Mouse (Mus musculus) large intestine, adult 2 months (tissue): ENCODE data around the gene Timm8a2. TPM values are rescaled to one million over a fixed set of nuclear protein-coding genes. Genes with fewer than 3 reads are reported as not detected.
"Not testable (repeated sequence)": the region's sequence is repeated elsewhere in the genome, so short reads cannot be mapped to it uniquely, and the experiment has no call there.

Experiments
- DNase-seq: peaks from one replicate; pipeline ENCODE4 v3.0.0-alpha.2; 2012; ENCODE audit warnings: low read depth, low spot score
- WGBS: fragments of 180-500 bp; shearing (Covaris S2); methylation state at CpG from one replicate; pipeline ENCODE4 v1.1.7; 2018; 5-methylcytosine and 5-hydroxymethylcytosine counted together
- polyA plus RNA-seq: library from polyadenylated mRNA; depleted of rRNA; stranded (reverse); fragments of >200 nt; gene quantifications from 2 replicates; pipeline ENCODE4 v1.2.3, GENCODE M21; 2012

The Timm8a2 gene
- polyA plus RNA-seq, 1 experiment, result not detected

GRCm38 (mm10) chr14:122048816-122049215 lies 14.3 kb downstream of the Timm8a2 start:
- no peak for DNase-seq
- WGBS, result 93% methylated on average over 9 of the region's 9 CpGs

- DNase-seq, result no peak
Observed at GRCm38 (mm10) chr14:122052896-122053635, 18.6 kb downstream of the Timm8a2 start.

GRCm38 (mm10) chr14:122056871-122057270 lies 22.4 kb downstream of the Timm8a2 start:
- DNase-seq, result no peak
- WGBS, result 81% methylated on average over 6 of the region's 6 CpGs

More at GRCm38 (mm10) chr14:122052896-122053635, 18.6 kb downstream of the Timm8a2 start:
- WGBS, result 86% methylated on average over 9 of the region's 9 CpGs

- WGBS, result 35% methylated on average over 2 of the region's 2 CpGs
- no peak for DNase-seq
Observed at GRCm38 (mm10) chr14:122057941-122058346, 23.5 kb downstream of the Timm8a2 start.

- 2% methylated on average over 3 of the region's 3 CpGs for WGBS
- DNase-seq, result no peak
Observed at GRCm38 (mm10) chr14:122060642-122061041, 26.2 kb downstream of the Timm8a2 start.

- 63% methylated on average over 6 of the region's 6 CpGs for WGBS
- no peak for DNase-seq
Observed at GRCm38 (mm10) chr14:122061376-122061775, 26.9 kb downstream of the Timm8a2 start.

- no peak for DNase-seq
- 81% methylated on average over 10 of the region's 10 CpGs for WGBS
Observed at GRCm38 (mm10) chr14:122062411-122063090, 28.1 kb downstream of the Timm8a2 start.

- no peak for DNase-seq
- WGBS, result 65% methylated on average over 5 of the region's 5 CpGs
Observed at GRCm38 (mm10) chr14:122063599-122063998, 29.1 kb downstream of the Timm8a2 start.

- DNase-seq, result no peak
- WGBS, result 2% methylated on average over 2 of the region's 2 CpGs
Observed at GRCm38 (mm10) chr14:122064519-122064918, 30.0 kb downstream of the Timm8a2 start.

- WGBS, result 65% methylated on average over 4 of the region's 4 CpGs
- DNase-seq, result no peak
Observed at GRCm38 (mm10) chr14:122066243-122066642, 31.8 kb downstream of the Timm8a2 start.

- 35% methylated on average over 3 of the region's 3 CpGs for WGBS
- not testable (repeated sequence) for DNase-seq
Observed at GRCm38 (mm10) chr14:122068036-122068435, 33.6 kb downstream of the Timm8a2 start.

- no peak for DNase-seq
- 52% methylated on average over 11 of the region's 11 CpGs for WGBS
Observed at GRCm38 (mm10) chr14:122068801-122069695, 34.6 kb downstream of the Timm8a2 start.

GRCm38 (mm10) chr14:122069948-122070347 lies 35.5 kb downstream of the Timm8a2 start:
- DNase-seq, result no peak
- WGBS, result 88% methylated on average over 3 of the region's 3 CpGs

GRCm38 (mm10) chr14:122073422-122073821 lies 38.9 kb downstream of the Timm8a2 start:
- DNase-seq, result no peak

GRCm38 (mm10) chr14:122074360-122074759 lies 39.9 kb downstream of the Timm8a2 start:
- DNase-seq, result no peak
- 62% methylated on average over 10 of the region's 10 CpGs for WGBS

More at GRCm38 (mm10) chr14:122073422-122073821, 38.9 kb downstream of the Timm8a2 start:
- 86% methylated on average over 5 of the region's 5 CpGs for WGBS

- DNase-seq, result no peak
- WGBS, result 84% methylated on average over 21 of the region's 21 CpGs
Observed at GRCm38 (mm10) chr14:122075485-122076200, 41.2 kb downstream of the Timm8a2 start.

- 82% methylated on average over 3 of the region's 3 CpGs for WGBS
- no peak for DNase-seq
Observed at GRCm38 (mm10) chr14:122077017-122077416, 42.5 kb downstream of the Timm8a2 start.

- DNase-seq, result peak; percentile 82
- WGBS, result 39% methylated on average over 6 of the region's 6 CpGs
Observed at GRCm38 (mm10) chr14:122079428-122079827, 45.0 kb downstream of the Timm8a2 start.

- DNase-seq, result no peak
- 80% methylated on average over 5 of the region's 5 CpGs for WGBS
Observed at GRCm38 (mm10) chr14:122079921-122080320, 45.4 kb downstream of the Timm8a2 start.
